Mouse (Mus musculus) midbrain, embryonic 11.5 days (tissue): ENCODE measurements around the gene Kdelc2. TPM values are rescaled to one million over a fixed set of nuclear protein-coding genes. Genes with fewer than 3 reads are reported as not detected.
A peak's percentile ranks its signal among the peaks of the same experiment; 100 is the strongest.

Experiments used
- ATAC-seq: fragments of 200-750 bp; cut with Nextera tagmentation; 2 replicates; pipeline ENCODE4 v1.8.0; 2017; ENCODE audit warnings: moderate TSS enrichment, moderate library complexity; ENCODE audit not compliant: low FRiP score
- DNase-seq: peaks from one replicate; pipeline ENCODE4 v3.0.0; 2015; ENCODE audit warnings: low spot score; ENCODE audit errors: missing footprints
- H3K27ac ChIP-seq: fragments of 300-500 bp; sonication (generic); 2 replicates; pipeline ENCODE4 v1.5.1; 2014; ENCODE audit warnings: low read depth, low read length
- H3K27me3 ChIP-seq: fragments of 300-500 bp; sonication (generic); 2 replicates; pipeline ENCODE4 v1.6.1; 2014; ENCODE audit warnings: mild to moderate bottlenecking, low read length, moderate library complexity, mixed read lengths; ENCODE audit not compliant: control insufficient read depth, insufficient read depth
- H3K36me3 ChIP-seq: fragments of 300-500 bp; sonication (generic); 2 replicates; pipeline ENCODE4 v1.6.1; 2014; ENCODE audit warnings: mild to moderate bottlenecking, low read length, moderate library complexity, mixed read lengths; ENCODE audit not compliant: control insufficient read depth, insufficient read depth
- H3K4me1 ChIP-seq: fragments of 300-500 bp; sonication (generic); 2 replicates; pipeline ENCODE4 v1.6.1; 2014; ENCODE audit warnings: low read length; ENCODE audit not compliant: control insufficient read depth, insufficient read depth
- H3K4me2 ChIP-seq: fragments of 300-500 bp; sonication (generic); 2 replicates; pipeline ENCODE4 v1.6.1; 2014; ENCODE audit warnings: mild to moderate bottlenecking, moderate library complexity
- H3K4me3 ChIP-seq: fragments of 300-500 bp; sonication (generic); 2 replicates; pipeline ENCODE4 v1.5.1; 2014; ENCODE audit warnings: low read depth, low read length
- H3K9ac ChIP-seq: fragments of 300-500 bp; sonication (generic); 2 replicates; pipeline ENCODE4 v1.6.1; 2014; ENCODE audit warnings: low read length
- H3K9me3 ChIP-seq: fragments of 300-500 bp; sonication (generic); 2 replicates; pipeline ENCODE4 v1.6.1; 2016; ENCODE audit warnings: low read length; ENCODE audit not compliant: control insufficient read depth
- WGBS: fragments of 180-500 bp; shearing (Covaris S2); extraction: QIAGEN DNeasy Blood & Tissue Kit; methylation state at CpG from one replicate; pipeline ENCODE4 v1.1.7; 2014; 5-methylcytosine and 5-hydroxymethylcytosine counted together
- polyA plus RNA-seq: library from polyadenylated mRNA; unstranded; fragments of >200 nt; fragmentation: Nextera tagmentation; extraction: Ambion mirVana; gene quantifications from 2 replicates; pipeline ENCODE4 v1.2.1, GENCODE M21; 2014

The Kdelc2 gene
- 11.0 and 12.9 TPM in 2 replicates for polyA plus RNA-seq

GRCm38 (mm10) chr9:53383951-53384866 lies at the start of gene Kdelc2:
Gene Kdelc2 (plus strand): TSS chr9:53384025.
- WGBS: 0% methylated on average over 72 of the region's 75 CpGs
- DNase-seq (peak; percentile 97), ATAC-seq (peak; percentile 97)
- Histone ChIP-seq H3K4me2 (peak within 1 kb of the TSS; percentile 95), H3K36me3 (no peaks in the 10 kb centered on the region), H3K4me1 (0 out of 2 replicates have a peak, but pooled peaks cover 5% of the 10 kb centered on the region), H3K27me3 (no peaks in the 10 kb centered on the region), H3K9me3 (no peaks in the 10 kb centered on the region), H3K4me3 (peak within 1 kb of the TSS; percentile 67), H3K9ac (peak within 1 kb of the TSS; percentile 91), H3K27ac (peak within 1 kb of the TSS; percentile 73)

- DNase-seq: no peak
- no peak for ATAC-seq
- H3K4me3 ChIP-seq: no peak overlapping the region
- H3K9ac ChIP-seq: no peak overlapping the region
- H3K9me3 ChIP-seq: no peaks in the 10 kb centered on the region
- WGBS: 89% methylated on average over 3 of the region's 3 CpGs
- no peaks in the 10 kb centered on the region for H3K27me3 ChIP-seq
- H3K4me2 ChIP-seq: no peak overlapping the region
- no peaks in the 10 kb centered on the region for H3K4me1 ChIP-seq
- no peak overlapping the region for H3K27ac ChIP-seq
- no peaks in the 10 kb centered on the region for H3K36me3 ChIP-seq
These were observed 48.7 kb upstream of the Kdelc2 start for GRCm38 (mm10) chr9:53335131-53335530.

GRCm38 (mm10) chr9:53339603-53340002 lies 44.2 kb upstream of the Kdelc2 start:
- Histone ChIP-seq H3K4me3 (no peak overlapping the region), H3K27me3 (peaks cover 5% of the 10 kb centered on the region; the same call in 1 of the 2 replicates), H3K27ac (no peak overlapping the region), H3K4me2 (no peak overlapping the region), H3K9me3 (no peaks in the 10 kb centered on the region), H3K9ac (no peak overlapping the region), H3K36me3 (no peaks in the 10 kb centered on the region), H3K4me1 (no peaks in the 10 kb centered on the region; the same call in 1 of the 2 replicates)
- ATAC-seq: no peak
- DNase-seq: no peak
- 89% methylated on average over 7 of the region's 7 CpGs for WGBS

GRCm38 (mm10) chr9:53340328-53340916 lies 43.4 kb upstream of the Kdelc2 start:
- Histone ChIP-seq H3K36me3 (no peaks in the 10 kb centered on the region), H3K27me3 (peaks cover 5% of the 10 kb centered on the region; the same call in 1 of the 2 replicates), H3K9me3 (no peaks in the 10 kb centered on the region), H3K4me2 (peak overlapping the region; percentile 43; the same call in 1 of the 2 replicates), H3K27ac (no peak overlapping the region), H3K4me1 (no peaks in the 10 kb centered on the region; the same call in 1 of the 2 replicates), H3K9ac (no peak overlapping the region; the same call in 1 of the 2 replicates), H3K4me3 (peak overlapping the region; percentile 28; the same call in 1 of the 2 replicates)
- DNase-seq (peak; percentile 86), ATAC-seq (no peak)
- WGBS: 54% methylated on average over 17 of the region's 17 CpGs

- H3K36me3 ChIP-seq: no peaks in the 10 kb centered on the region
- H3K27me3 ChIP-seq: peaks cover 5% of the 10 kb centered on the region; the same call in 1 of the 2 replicates
- H3K4me1 ChIP-seq: no peaks in the 10 kb centered on the region; the same call in 1 of the 2 replicates
- H3K9me3 ChIP-seq: no peaks in the 10 kb centered on the region
- ATAC-seq (no peak), DNase-seq (peak; percentile 92)
- H3K4me2 ChIP-seq: peak overlapping the region; percentile 43
- peak overlapping the region; percentile 28 for H3K4me3 ChIP-seq
- no peak overlapping the region for H3K27ac ChIP-seq
- peak overlapping the region; percentile 31; the same call in 1 of the 2 replicates for H3K9ac ChIP-seq
- WGBS: 13% methylated on average over 14 of the region's 14 CpGs
These were observed 42.9 kb upstream of the Kdelc2 start for GRCm38 (mm10) chr9:53340969-53341368.

GRCm38 (mm10) chr9:53341981-53342380 lies 41.8 kb upstream of the Kdelc2 start:
- no peak for DNase-seq
- H3K36me3 ChIP-seq: no peaks in the 10 kb centered on the region
- no peak overlapping the region for H3K4me2 ChIP-seq
- H3K9me3 ChIP-seq: no peaks in the 10 kb centered on the region
- ATAC-seq: no peak
- H3K27me3 ChIP-seq: peaks cover 5% of the 10 kb centered on the region; the same call in 1 of the 2 replicates
- H3K27ac ChIP-seq: no peak overlapping the region
- 91% methylated on average over 3 of the region's 3 CpGs for WGBS
- H3K4me1 ChIP-seq: no peaks in the 10 kb centered on the region; the same call in 1 of the 2 replicates
- H3K4me3 ChIP-seq: no peak overlapping the region
- H3K9ac ChIP-seq: no peak overlapping the region

- no peak for ATAC-seq
These were observed 39.0 kb upstream of the Kdelc2 start for GRCm38 (mm10) chr9:53344646-53345432.

GRCm38 (mm10) chr9:53345728-53346127 lies 38.1 kb upstream of the Kdelc2 start:
- H3K9ac ChIP-seq: no peak overlapping the region
- no peak overlapping the region for H3K27ac ChIP-seq
- no peaks in the 10 kb centered on the region for H3K9me3 ChIP-seq
- ATAC-seq: no peak
- 85% methylated on average over 3 of the region's 3 CpGs for WGBS
- no peak overlapping the region for H3K4me3 ChIP-seq
- DNase-seq: no peak
- H3K4me1 ChIP-seq: no peaks in the 10 kb centered on the region; the same call in 1 of the 2 replicates
- H3K27me3 ChIP-seq: peaks cover 3% of the 10 kb centered on the region; the same call in 1 of the 2 replicates
- H3K36me3 ChIP-seq: no peaks in the 10 kb centered on the region
- H3K4me2 ChIP-seq: no peak overlapping the region

More at GRCm38 (mm10) chr9:53344646-53345432, 39.0 kb upstream of the Kdelc2 start:
- Histone ChIP-seq H3K4me1 (no peaks in the 10 kb centered on the region; the same call in 1 of the 2 replicates), H3K27me3 (peaks cover 5% of the 10 kb centered on the region; the same call in 1 of the 2 replicates), H3K4me2 (no peak overlapping the region), H3K9ac (no peak overlapping the region), H3K36me3 (no peaks in the 10 kb centered on the region), H3K27ac (no peak overlapping the region), H3K9me3 (no peaks in the 10 kb centered on the region), H3K4me3 (no peak overlapping the region)
- 91% methylated on average over 9 of the region's 9 CpGs for WGBS
- DNase-seq: no peak
